Mouse (Mus musculus): Measurements from ENCODE around the gene Klhl29.

Gene Klhl29

DNA sequence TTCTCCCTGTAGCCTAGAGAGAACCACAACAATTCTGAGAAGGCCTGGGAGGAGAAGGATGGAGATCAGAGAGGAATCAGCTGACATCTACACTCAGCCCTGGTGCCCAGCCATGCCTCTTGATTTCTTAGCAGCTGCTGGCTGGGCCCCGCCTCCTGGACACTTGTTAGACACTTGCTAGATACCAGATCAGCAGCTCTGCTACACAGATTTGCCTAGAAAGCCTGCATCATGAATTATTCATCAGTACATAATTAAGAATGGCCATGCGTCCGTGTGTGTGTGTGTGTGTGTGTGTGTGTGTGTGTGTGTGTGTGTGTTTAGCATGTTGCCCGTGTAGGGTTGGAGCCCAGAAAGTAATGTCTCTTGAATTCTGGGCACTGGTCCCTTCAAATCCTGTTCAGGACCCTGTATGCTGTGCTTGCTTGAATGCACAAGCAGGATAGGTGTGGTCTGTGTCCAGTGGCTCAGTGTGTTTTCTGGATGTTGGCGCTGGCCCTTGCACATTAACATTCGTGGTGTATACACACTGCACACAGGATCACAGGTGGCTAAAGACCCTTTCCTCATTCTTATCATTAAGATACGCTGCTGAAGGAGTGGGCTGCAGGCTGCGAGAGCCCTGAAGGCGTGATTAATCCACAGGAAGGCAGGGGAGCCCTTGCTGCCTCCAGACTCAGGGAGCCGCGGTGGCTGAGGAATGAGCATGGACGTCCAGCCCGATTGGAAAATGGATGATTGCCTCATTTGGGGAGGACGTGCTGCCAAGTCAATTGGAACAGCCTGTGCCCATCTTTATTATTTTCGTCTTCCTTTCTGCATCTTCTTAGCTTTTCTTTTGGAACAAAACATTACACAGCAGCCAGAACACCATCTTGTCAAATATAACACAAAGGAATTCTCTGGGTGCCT, 159.4 kb downstream of the Klhl29 start:
- 41% methylated on average over 15 of the region's 15 CpGs for WGBS

- 49% methylated on average over 9 of the region's 9 CpGs for WGBS
Observed at GRCm38 (mm10) chr12:5214266-5214665, 161.2 kb downstream of the Klhl29 start.

DNA sequence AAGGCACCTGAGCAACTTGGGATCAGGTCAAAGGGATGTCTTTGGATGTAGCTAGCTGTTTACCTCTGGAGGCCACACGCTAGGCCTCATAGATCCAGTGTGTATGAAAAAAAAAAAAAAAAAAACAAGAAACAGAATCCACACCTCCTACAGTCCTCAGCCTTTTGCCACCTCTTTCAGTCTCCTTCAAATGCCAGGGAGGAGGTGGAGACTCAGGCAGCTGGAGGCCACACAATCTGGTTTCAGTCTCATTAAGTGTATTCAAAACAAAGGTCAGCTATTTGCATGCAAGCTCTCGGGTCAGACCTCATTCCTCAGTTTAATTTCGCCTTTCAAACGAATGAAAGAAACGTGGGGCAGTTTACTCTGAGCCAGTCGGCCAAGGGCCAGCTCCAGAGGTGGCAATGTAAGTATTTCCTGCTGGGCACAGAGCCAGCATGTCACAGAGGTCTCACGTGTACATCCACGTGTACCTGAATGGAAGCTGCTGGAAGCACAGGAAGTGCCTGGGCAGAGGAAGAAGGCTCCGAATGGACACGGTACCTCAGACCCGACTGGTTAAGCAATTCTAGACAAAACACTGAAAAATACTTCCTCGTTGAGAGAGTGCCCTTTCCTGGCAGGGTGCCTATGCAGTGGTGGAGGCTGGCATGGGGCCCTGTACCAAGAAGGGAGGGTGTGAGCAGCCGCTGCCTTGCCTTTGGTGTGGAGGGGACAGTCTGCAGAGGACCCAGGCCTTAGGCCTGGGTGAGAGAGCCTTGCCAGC, 162.0 kb downstream of the Klhl29 start:
- 16% methylated on average over 13 of the region's 13 CpGs for WGBS

GRCm38 (mm10) chr12:5211884-5212283, 163.6 kb downstream of the Klhl29 start:
- WGBS = 71% methylated on average over 9 of the region's 9 CpGs

DNA sequence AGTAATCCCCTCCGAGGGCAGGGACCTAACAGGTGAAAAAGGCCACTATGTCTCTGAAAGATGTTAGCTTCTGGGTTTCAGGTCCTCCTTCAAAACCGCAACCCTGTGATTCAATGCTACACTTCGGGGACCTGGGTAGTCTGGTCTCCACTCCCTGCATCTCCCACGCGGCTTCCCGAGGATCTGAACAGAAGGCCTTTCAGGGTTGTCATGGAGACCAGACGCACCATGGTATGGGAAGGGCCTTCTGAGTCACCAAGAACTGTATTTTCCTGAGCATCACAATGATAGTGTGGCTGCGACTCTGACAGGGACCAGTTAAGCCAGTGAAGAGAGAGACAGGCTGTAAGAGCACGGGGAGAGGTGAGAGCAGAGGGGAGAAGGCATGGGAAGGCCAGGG, 164.7 kb downstream of the Klhl29 start:
- WGBS = 49% methylated on average over 9 of the region's 9 CpGs

DNA sequence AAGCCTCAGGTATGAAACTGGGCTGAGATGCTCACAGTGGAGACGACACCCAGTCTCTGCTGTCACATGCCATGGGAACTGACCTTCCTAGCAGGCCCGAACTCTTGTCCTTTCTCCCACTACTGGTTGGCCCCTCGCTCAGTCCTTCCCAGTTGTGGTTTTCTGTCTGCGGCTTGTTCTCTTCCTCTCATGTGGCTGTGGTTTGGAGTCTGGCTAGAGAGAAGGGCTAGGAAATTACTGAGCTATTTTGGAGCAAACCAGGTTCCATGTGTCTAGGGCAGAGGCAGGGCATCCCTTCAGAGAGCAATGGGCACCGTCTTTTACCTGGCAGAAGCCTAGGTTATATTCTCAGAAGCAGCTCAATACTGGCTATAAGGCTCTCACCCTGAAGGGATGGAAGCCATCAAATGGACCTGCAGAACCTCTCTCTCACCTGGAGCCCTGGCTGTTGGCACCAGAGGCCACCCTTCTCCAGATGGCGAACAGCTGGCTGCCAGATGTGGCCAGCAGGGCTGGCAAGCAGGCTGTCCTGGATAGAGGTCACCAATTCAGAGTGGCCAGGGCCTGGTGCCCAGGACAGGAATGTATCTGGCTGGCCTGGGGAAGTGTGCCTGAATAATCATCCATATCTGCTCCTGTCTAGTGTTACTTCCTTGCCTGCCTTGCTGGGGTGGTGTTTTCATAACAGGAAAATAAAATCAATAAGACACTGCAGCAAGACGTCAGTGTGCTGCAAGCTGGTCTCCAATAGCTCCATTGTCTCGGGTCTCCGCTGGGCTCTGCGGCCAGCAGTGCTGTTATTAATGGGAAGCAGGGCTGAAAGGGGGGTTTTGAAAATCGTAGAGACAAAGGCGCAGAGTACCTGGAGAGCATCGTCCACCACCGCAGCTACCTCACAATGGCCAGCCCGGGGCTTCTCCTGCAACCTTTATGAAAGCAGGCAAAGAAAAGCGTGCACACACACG, 167.3 kb downstream of the Klhl29 start:
- 61% methylated on average over 17 of the region's 17 CpGs for WGBS

DNA sequence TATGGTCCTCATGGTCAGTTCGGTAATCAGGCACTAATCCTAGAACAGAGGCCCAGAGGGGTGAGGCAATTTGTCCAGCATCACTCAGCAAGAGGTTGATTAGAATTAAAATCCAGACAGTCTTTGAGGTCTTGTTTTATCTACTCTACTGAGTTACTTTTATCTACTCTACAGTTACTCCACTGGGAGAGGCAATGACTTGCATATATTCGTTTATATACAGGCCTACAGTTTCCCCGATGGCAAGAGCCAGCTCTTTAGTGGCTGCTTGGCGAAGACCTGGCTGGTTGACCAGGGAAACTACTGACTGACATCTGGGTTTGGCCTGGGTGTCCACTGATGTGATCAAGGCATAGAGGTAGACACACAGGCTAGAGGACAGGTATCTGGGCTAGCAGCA, 168.3 kb downstream of the Klhl29 start:
- WGBS = 84% methylated on average over 4 of the region's 4 CpGs

- 69% methylated on average over 11 of the region's 11 CpGs for WGBS
Observed at GRCm38 (mm10) chr12:5204071-5204840, 171.2 kb downstream of the Klhl29 start.

- WGBS = 22% methylated on average over 5 of the region's 5 CpGs
Observed at GRCm38 (mm10) chr12:5203385-5203784, 172.1 kb downstream of the Klhl29 start.

DNA sequence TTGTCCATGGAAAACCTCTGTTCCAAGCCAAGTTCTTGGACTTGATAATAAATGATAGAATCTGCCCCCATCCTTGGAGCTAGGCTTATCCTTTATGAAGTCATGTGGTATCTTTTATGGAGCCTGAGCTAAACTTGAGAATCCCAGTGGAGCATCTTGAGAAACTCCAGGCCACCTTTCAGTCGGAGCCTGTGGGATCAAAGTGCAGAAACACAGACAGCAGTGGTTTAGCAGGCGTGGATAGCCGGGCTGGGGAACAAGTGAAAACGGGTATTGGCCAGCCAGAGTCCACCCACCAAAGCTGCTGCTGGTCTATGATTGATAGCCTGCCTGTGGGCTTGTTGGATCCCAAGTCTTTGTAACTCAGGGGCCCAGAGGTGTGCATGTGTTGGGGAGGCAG, 177.2 kb downstream of the Klhl29 start:
- 88% methylated on average over 4 of the region's 4 CpGs for WGBS

- 43% methylated on average over 6 of the region's 6 CpGs for WGBS
Observed at GRCm38 (mm10) chr12:5194176-5194575, 181.3 kb downstream of the Klhl29 start.

DNA sequence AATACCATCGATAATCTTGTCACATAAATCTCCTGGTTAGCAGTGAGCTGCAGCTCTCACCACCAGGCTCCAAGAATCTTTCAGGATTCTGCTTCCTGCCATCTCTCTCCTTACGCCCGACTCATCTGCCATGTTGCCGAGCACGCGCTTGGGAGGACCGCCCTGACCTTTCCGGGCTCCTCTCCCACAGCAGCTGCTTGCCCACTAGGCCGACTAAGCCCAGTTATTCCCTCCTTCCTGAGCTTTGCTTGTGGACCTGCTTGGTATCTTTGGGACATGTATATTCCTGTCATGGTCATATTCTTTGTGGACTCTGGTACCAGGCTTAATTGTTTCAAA, 183.1 kb downstream of the Klhl29 start:
- 62% methylated on average over 9 of the region's 9 CpGs for WGBS

GRCm38 (mm10) chr12:5191628-5192379, 183.7 kb downstream of the Klhl29 start:
- WGBS = 23% methylated on average over 14 of the region's 14 CpGs

DNA sequence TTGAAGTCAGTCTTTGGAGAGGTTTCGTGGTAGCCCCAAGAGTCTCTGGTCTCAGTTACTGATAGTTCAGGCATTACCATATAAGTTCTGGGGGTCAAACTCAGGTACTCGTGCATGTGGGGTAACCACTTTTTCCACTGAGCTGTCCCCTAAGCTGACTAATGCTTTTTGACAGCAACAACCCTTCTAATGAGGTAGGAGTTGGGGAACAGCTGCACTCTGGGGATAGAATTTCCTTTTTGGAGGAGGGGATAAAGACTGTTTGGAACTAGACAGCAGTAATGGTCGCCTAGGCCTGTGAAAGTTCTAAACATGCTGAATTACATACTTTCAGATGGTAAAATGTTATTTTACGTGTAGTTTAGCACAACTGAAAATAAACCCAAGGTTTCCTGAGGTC, 184.3 kb downstream of the Klhl29 start:
- 72% methylated on average over 4 of the region's 4 CpGs for WGBS

GRCm38 (mm10) chr12:5189446-5190150, 185.9 kb downstream of the Klhl29 start:
- WGBS = 51% methylated on average over 15 of the region's 15 CpGs

DNA sequence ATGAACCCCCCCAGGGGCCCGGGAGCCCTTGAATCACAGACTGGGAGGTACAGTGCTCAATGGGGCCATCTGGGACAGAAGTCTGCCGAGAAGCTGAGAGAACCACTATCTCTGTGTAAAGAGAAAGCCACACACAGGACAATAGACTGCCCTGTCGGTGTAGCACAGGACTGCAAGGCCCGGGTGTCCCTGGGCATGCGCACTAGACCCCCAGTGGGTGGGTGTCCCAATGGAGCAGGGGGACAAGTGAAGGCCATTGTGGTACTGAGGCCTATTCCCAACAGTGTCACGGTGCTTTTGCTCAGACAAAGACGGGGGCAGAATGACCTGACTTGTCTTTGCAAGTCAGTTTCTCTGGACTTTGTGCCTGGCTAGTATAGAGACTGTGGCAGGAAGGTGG, 186.6 kb downstream of the Klhl29 start:
- 54% methylated on average over 7 of the region's 7 CpGs for WGBS

DNA sequence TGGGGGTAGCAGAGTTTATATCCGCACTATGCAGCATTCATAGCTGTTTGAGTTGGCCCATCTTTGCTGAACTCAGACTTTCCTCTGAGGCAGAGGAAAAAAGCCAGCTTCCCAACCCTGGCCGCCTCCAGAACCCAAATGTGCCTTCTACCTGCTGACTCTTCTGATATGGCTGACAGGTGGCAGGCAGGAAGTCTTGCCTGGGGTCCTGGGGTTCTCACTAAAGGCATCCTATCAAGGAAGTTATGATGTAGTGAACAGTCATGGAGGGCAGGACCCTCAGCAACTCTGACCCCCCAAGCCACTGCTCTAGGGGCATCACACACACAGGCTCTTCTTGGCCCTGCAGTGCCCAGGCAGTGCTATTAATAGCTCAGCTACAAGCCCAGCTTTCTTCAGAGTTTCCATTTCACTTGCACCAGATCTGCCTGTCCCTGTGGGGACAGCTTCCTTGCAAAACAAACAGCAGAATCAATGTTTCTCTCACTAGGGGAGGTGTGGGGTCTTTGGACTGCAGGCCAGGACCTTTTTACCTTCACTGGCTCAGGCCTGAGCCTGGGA, 187.6 kb downstream of the Klhl29 start:
- WGBS = 57% methylated on average over 2 of the region's 2 CpGs

GRCm38 (mm10) chr12:5186645-5187044, 188.8 kb downstream of the Klhl29 start:
- WGBS = 67% methylated on average over 1 of the region's 1 CpGs

DNA sequence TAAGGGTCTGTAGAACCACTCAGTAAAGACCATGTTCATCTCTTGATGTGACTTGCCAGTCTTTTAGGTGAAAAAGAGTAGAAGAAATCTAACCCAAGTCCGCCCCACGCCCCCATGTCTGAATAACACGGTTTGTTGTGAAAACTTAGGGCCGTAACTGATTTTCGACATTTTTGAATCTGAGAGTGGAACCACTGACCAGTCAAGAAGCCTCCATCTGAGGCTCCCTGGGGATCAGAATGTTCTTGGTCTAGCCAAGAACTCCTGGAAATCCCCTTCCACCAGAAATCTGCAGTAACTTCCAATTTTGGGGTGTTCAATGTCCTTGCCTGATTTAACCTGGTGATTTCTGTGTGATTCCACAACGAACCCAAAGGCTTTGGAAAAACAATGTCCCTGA, 189.9 kb downstream of the Klhl29 start:
- 85% methylated on average over 6 of the region's 6 CpGs for WGBS
